Mouse (Mus musculus) limb, embryonic 12.5 days (tissue): ENCODE measurements at regions not wholly inside any gene's neighbourhood (a gene's known extent, or its start where the extent isn't known, plus 50 kb on each side); places are given as distances from the start of the nearest gene placed in this dataset.

Experiments
- ATAC-seq: fragments of 200-750 bp; cut with Nextera tagmentation; 2 replicates; pipeline ENCODE4 v1.8.0; 2017; ENCODE audit warnings: low read depth, moderate TSS enrichment; ENCODE audit not compliant: insufficient number of reproducible peaks, insufficient read depth, low FRiP score, low TSS enrichment
- H3K27ac ChIP-seq: fragments of 300-500 bp; sonication (generic); 2 replicates; pipeline ENCODE4 v1.5.1; 2016; ENCODE audit warnings: mild to moderate bottlenecking, moderate library complexity
- H3K27me3 ChIP-seq: fragments of 300-500 bp; sonication (generic); 2 replicates; pipeline ENCODE4 v1.6.1; 2016; ENCODE audit warnings: mild to moderate bottlenecking, moderate library complexity
- H3K36me3 ChIP-seq: fragments of 300-500 bp; sonication (generic); 2 replicates; pipeline ENCODE4 v1.6.1; 2016; ENCODE audit warnings: mild to moderate bottlenecking, moderate library complexity
- H3K4me1 ChIP-seq: fragments of 300-500 bp; sonication (generic); replicated peaks from 2 replicates; pipeline ENCODE4 v1.6.1; 2016
- H3K4me2 ChIP-seq: fragments of 300-500 bp; sonication (generic); 2 replicates; pipeline ENCODE4 v1.6.1; 2016; ENCODE audit warnings: mild to moderate bottlenecking, moderate library complexity
- H3K4me3 ChIP-seq: fragments of 300-500 bp; sonication (generic); replicated peaks from 2 replicates; pipeline ENCODE4 v1.5.1; 2016; ENCODE audit warnings: mild to moderate bottlenecking
- H3K9ac ChIP-seq: fragments of 300-500 bp; sonication (generic); replicated peaks from 2 replicates; pipeline ENCODE4 v1.6.1; 2016; ENCODE audit warnings: mild to moderate bottlenecking, moderate library complexity
- H3K9me3 ChIP-seq: fragments of 300-500 bp; sonication (generic); 2 replicates; pipeline ENCODE4 v1.6.1; 2016; ENCODE audit warnings: mild to moderate bottlenecking, moderate library complexity
- WGBS: fragments of 180-500 bp; shearing (Covaris S2); methylation state at CpG from one replicate; pipeline ENCODE4 v1.1.7; 2016; 5-methylcytosine and 5-hydroxymethylcytosine counted together

GRCm38 (mm10) chr5:119602001-119602400 lies 68.5 kb upstream of the Tbx3 start:
- H3K27me3 ChIP-seq: peaks cover 23% of the 10 kb centered on the region
- H3K4me3 ChIP-seq: no peak overlapping the region
- no peaks in the 10 kb centered on the region for H3K36me3 ChIP-seq
- peaks cover 28% of the 10 kb centered on the region for H3K4me1 ChIP-seq
- H3K9ac ChIP-seq: no peak overlapping the region
- no peak for ATAC-seq
- H3K27ac ChIP-seq: no peak overlapping the region
- H3K4me2 ChIP-seq: no peak overlapping the region
- H3K9me3 ChIP-seq: peaks cover 5% of the 10 kb centered on the region; the same call in 1 of the 2 replicates
- WGBS: 45% methylated on average over 16 of the region's 16 CpGs

- ATAC-seq: no peak
- 64% methylated on average over 7 of the region's 7 CpGs for WGBS
- H3K4me3 ChIP-seq: no peak overlapping the region
Observed at GRCm38 (mm10) chr5:119605444-119605843, 65.0 kb upstream of the Tbx3 start.

GRCm38 (mm10) chr5:119613413-119613812 lies 57.1 kb upstream of the Tbx3 start:
- peaks cover 31% of the 10 kb centered on the region for H3K4me1 ChIP-seq
- H3K9ac ChIP-seq: no peak overlapping the region
- no peak overlapping the region for H3K4me3 ChIP-seq
- WGBS: 23% methylated on average over 6 of the region's 6 CpGs
- no peaks in the 10 kb centered on the region for H3K9me3 ChIP-seq
- no peak overlapping the region for H3K27ac ChIP-seq
- peaks cover 93% of the 10 kb centered on the region for H3K27me3 ChIP-seq
- ATAC-seq: 0 out of 2 replicates have a peak, but pooled peaks have one; percentile 22
- no peak overlapping the region for H3K4me2 ChIP-seq
- no peaks in the 10 kb centered on the region for H3K36me3 ChIP-seq

More at GRCm38 (mm10) chr5:119605444-119605843, 65.0 kb upstream of the Tbx3 start:
- H3K4me1 ChIP-seq: peaks cover 15% of the 10 kb centered on the region
- H3K9ac ChIP-seq: no peak overlapping the region
- no peak overlapping the region for H3K27ac ChIP-seq
- H3K36me3 ChIP-seq: no peaks in the 10 kb centered on the region
- H3K27me3 ChIP-seq: peaks cover 36% of the 10 kb centered on the region
- peaks cover 5% of the 10 kb centered on the region; the same call in 1 of the 2 replicates for H3K9me3 ChIP-seq
- H3K4me2 ChIP-seq: no peak overlapping the region

- Histone ChIP-seq H3K4me2 (no peak overlapping the region), H3K9ac (no peak overlapping the region), H3K27me3 (peaks cover 89% of the 10 kb centered on the region), H3K27ac (no peak overlapping the region), H3K4me1 (peaks cover 26% of the 10 kb centered on the region), H3K36me3 (no peaks in the 10 kb centered on the region), H3K4me3 (no peak overlapping the region), H3K9me3 (no peaks in the 10 kb centered on the region)
- ATAC-seq: no peak
- WGBS: 85% methylated on average over 10 of the region's 10 CpGs
Observed at GRCm38 (mm10) chr5:119613981-119614770, 56.3 kb upstream of the Tbx3 start.

GRCm38 (mm10) chr5:119615681-119616080 lies 54.8 kb upstream of the Tbx3 start:
- ATAC-seq: no peak
- no peak overlapping the region for H3K4me3 ChIP-seq
- H3K9ac ChIP-seq: no peak overlapping the region
- H3K27ac ChIP-seq: no peak overlapping the region
- peaks cover 35% of the 10 kb centered on the region for H3K4me1 ChIP-seq
- H3K9me3 ChIP-seq: no peaks in the 10 kb centered on the region
- H3K36me3 ChIP-seq: no peaks in the 10 kb centered on the region
- H3K4me2 ChIP-seq: no peak overlapping the region
- WGBS: 7% methylated on average over 5 of the region's 5 CpGs
- peaks cover 86% of the 10 kb centered on the region for H3K27me3 ChIP-seq

- Histone ChIP-seq H3K4me3 (no peak overlapping the region), H3K9ac (no peak overlapping the region), H3K27ac (no peak overlapping the region), H3K4me1 (peaks cover 32% of the 10 kb centered on the region), H3K9me3 (no peaks in the 10 kb centered on the region), H3K4me2 (no peak overlapping the region), H3K27me3 (peaks cover 85% of the 10 kb centered on the region), H3K36me3 (no peaks in the 10 kb centered on the region)
- 92% methylated on average over 2 of the region's 2 CpGs for WGBS
- ATAC-seq: no peak
Observed at GRCm38 (mm10) chr5:119617856-119618255, 52.6 kb upstream of the Tbx3 start.

GRCm38 (mm10) chr5:119619906-119620305 lies 50.6 kb upstream of the Tbx3 start:
- Histone ChIP-seq H3K4me1 (peaks cover 26% of the 10 kb centered on the region), H3K36me3 (no peaks in the 10 kb centered on the region), H3K4me2 (peak overlapping the region; percentile 13; the same call in 1 of the 2 replicates), H3K9me3 (no peaks in the 10 kb centered on the region), H3K27ac (peak overlapping the region; percentile 50), H3K4me3 (no peak overlapping the region), H3K27me3 (peaks cover 85% of the 10 kb centered on the region), H3K9ac (no peak overlapping the region)
- WGBS: 6% methylated on average over 8 of the region's 8 CpGs
- ATAC-seq: no peak
